Mouse (Mus musculus): ENCODE measurements around the gene Ppm1m. TPM values are rescaled to one million over a fixed set of nuclear protein-coding genes. Genes with fewer than 3 reads are reported as not detected.

The Ppm1m gene
- 10 to 100 TPM; 41.3 to 48.1 TPM for total RNA-seq (2023)

GRCm38 (mm10) chr9:106199535-106200272 is at the start of gene Ppm1m:
TSS of gene Ppm1m (minus strand) at chr9:106199746.

GRCm38 (mm10) chr9:106222261-106222851 is 22.8 kb upstream of the Ppm1m start, which contains the start of gene Tlr9:
TSS of gene Tlr9 (plus strand) at chr9:106222598.

GRCm38 (mm10) chr9:106202819-106203636 is 3.5 kb upstream of the Ppm1m start, which contains the start of gene Twf2:
TSS of gene Twf2 (plus strand) at chr9:106203108.

GRCm38 (mm10) chr9:106170556-106171345 is 28.8 kb downstream of the Ppm1m start, which contains the start of gene Wdr82:
TSS of gene Wdr82 (plus strand) at chr9:106170928.

GRCm38 (mm10) chr9:106158037-106158491 is 41.5 kb downstream of the Ppm1m start, which contains the start of gene Glyctk:
TSS of gene Glyctk (minus strand) at chr9:106158138.

Other genes starting within 250 kb of the Ppm1m start
- 1 to 10 TPM; 2.0 to 3.8 TPM for gene Col6a5, start 239.1 kb downstream of the Ppm1m start, total RNA-seq (2023)
- gene Col6a4, start 103.0 kb downstream of the Ppm1m start, total RNA-seq (2023): not detected
- under 1 TPM; 0.49 to 0.66 TPM for gene Glyctk, start 41.6 kb downstream of the Ppm1m start, total RNA-seq (2023)
- gene Wdr82, start 28.8 kb downstream of the Ppm1m start, total RNA-seq (2023): 10 to 100 TPM; 66.3 to 72.7 TPM
- 100 to 1,000 TPM in 1 of 2 experiments, 10 to 100 TPM in 1; 98.6 to 113 TPM for gene Twf2, start 3.4 kb upstream of the Ppm1m start, total RNA-seq (2023)
- gene Tlr9, start 22.9 kb upstream of the Ppm1m start, total RNA-seq (2023): 10 to 100 TPM; 86.4 to 96.0 TPM
- gene Alas1, start 48.9 kb upstream of the Ppm1m start, total RNA-seq (2023): 10 to 100 TPM; 67.2 to 76.3 TPM
- 1 to 10 TPM; 2.6 to 2.8 TPM for gene Poc1a, start 81.3 kb upstream of the Ppm1m start, total RNA-seq (2023)
- 10 to 100 TPM; 38.7 to 44.6 TPM for gene Dusp7, start 168.9 kb upstream of the Ppm1m start, total RNA-seq (2023)
- 100 to 1,000 TPM; 647 to 744 TPM for gene Rpl29, start 229.7 kb upstream of the Ppm1m start, total RNA-seq (2023)
- 1 to 10 TPM; 1.6 to 1.7 TPM for gene Acy1, start 238.6 kb upstream of the Ppm1m start, total RNA-seq (2023)
- gene Abhd14b, start 247.7 kb upstream of the Ppm1m start, total RNA-seq (2023): 1 to 10 TPM; 2.5 to 6.6 TPM
- 1 to 10 TPM in 1 of 2 experiments, under 1 TPM in 1; 0.66 to 3.3 TPM for gene Abhd14a, start 247.9 kb upstream of the Ppm1m start, total RNA-seq (2023)